Mouse (Mus musculus) heart, adult 9 months (tissue): ENCODE measurements around the gene Wdr92.
"Not testable (repeated sequence)": the region's sequence is repeated elsewhere in the genome, so short reads cannot be mapped to it uniquely, and the experiment has no call there.

Experiments
- DNase-seq, 2 experiments: peaks; one replicate each; pipeline ENCODE4 v3.0.0; 2022; ENCODE audit warnings: low spot score in 2 of 2

Gene Wdr92

GRCm38 (mm10) chr11:17211258-17212140, 29.6 kb downstream of the Wdr92 start, which contains the start of gene Pno1:
Gene Pno1 (minus strand): TSS chr11:17211568.
- peak; percentile 97 for DNase-seq

- no peak for DNase-seq
Observed at GRCm38 (mm10) chr11:17212141-17212495, 30.2 kb downstream of the Wdr92 start.

GRCm38 (mm10) chr11:17212903-17213509, 31.1 kb downstream of the Wdr92 start:
- no peak for DNase-seq

- no peak for DNase-seq
Observed at GRCm38 (mm10) chr11:17215475-17215874, 33.6 kb downstream of the Wdr92 start.

- DNase-seq, result no peak
Observed at GRCm38 (mm10) chr11:17221126-17221525, 39.2 kb downstream of the Wdr92 start.

- no peak for DNase-seq
Observed at GRCm38 (mm10) chr11:17232792-17233191, 50.9 kb downstream of the Wdr92 start.

GRCm38 (mm10) chr11:17236449-17237037, 54.6 kb downstream of the Wdr92 start:
- no peak for DNase-seq

- not testable (repeated sequence) for DNase-seq
Observed at GRCm38 (mm10) chr11:17238598-17238997, 56.7 kb downstream of the Wdr92 start.

GRCm38 (mm10) chr11:17248715-17249114, 66.8 kb downstream of the Wdr92 start:
- no peak for DNase-seq

GRCm38 (mm10) chr11:17256813-17257365, 75.0 kb downstream of the Wdr92 start:
- peak in 1 of 2 experiments; percentile 2 for DNase-seq

GRCm38 (mm10) chr11:17257443-17257842, 75.5 kb downstream of the Wdr92 start, which contains the start of gene C1d:
Gene C1d (plus strand): TSS chr11:17257579.
- DNase-seq, result peak; percentile 91 to 92

GRCm38 (mm10) chr11:17257861-17258260, 76.0 kb downstream of the Wdr92 start:
- no peak for DNase-seq

GRCm38 (mm10) chr11:17267176-17267575, 85.3 kb downstream of the Wdr92 start:
- no peak for DNase-seq

- peak; percentile 47 to 58 for DNase-seq
Observed at GRCm38 (mm10) chr11:17268801-17269200, 86.9 kb downstream of the Wdr92 start.

GRCm38 (mm10) chr11:17279959-17280358, 98.1 kb downstream of the Wdr92 start:
- no peak for DNase-seq
